Mouse (Mus musculus): ENCODE data around the gene Trim63. TPM values are rescaled to one million over a fixed set of nuclear protein-coding genes. Genes with fewer than 3 reads are reported as not detected.
"Not testable (repeated sequence)": the region's sequence is repeated elsewhere in the genome, so short reads cannot be mapped to it uniquely, and the experiment has no call there.

The Trim63 gene
- 1.4 and 1.7 TPM in 2 replicates for polyA plus RNA-seq (2015; fragmentation: Nextera tagmentation; extraction: Ambion mirVana)

DNA sequence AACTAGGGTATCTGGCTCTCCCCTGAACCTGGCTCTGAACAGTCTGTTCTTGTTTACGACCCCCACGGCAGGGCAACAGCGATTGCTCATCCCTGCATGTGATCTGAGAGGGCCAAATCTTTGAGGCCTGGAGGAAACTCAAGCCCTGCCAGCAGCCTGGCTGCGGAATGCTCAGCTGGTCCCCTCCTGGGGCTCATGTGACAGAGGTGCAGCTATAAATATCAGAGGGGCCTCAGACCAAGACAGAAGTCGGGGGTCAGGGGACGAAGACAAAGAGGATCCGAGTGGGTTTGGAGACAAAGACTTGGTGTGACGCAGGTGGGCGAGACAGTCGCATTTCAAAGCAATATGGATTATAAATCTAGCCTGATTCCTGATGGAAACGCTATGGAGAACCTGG lies at the start of gene Trim63:
TSS of gene Trim63 (plus strand) at position 245 of the 400 bp plus-strand sequence.
- no peaks in the 10 kb centered on the region for H3K27me3 ChIP-seq (replicated peaks; ENCODE audit: control insufficient read depth, insufficient read depth, low read length)
- H3K9ac ChIP-seq (ENCODE audit: low read depth, low read length), result no peak within 1 kb of the TSS
- no peak within 1 kb of the TSS for H3K4me3 ChIP-seq (ENCODE audit: low read depth, low read length)
- no peaks in the 10 kb centered on the region for H3K9me3 ChIP-seq (ENCODE audit: control insufficient read depth)
- no peaks in the 10 kb centered on the region for H3K36me3 ChIP-seq (ENCODE audit: control insufficient read depth, insufficient read depth)
- no peak within 1 kb of the TSS for H3K4me2 ChIP-seq (replicated peaks; ENCODE audit: low read depth)
- no peaks in the 10 kb centered on the region for H3K4me1 ChIP-seq (replicated peaks; ENCODE audit: control insufficient read depth, insufficient read depth, low read length)
- H3K27ac ChIP-seq (ENCODE audit: low read depth, low read length), result no peak within 1 kb of the TSS
- no peak for TF ChIP-seq CTCF (IDR thresholded peaks at IDR 0.05; ENCODE audit: low read depth)
- no peak for ATAC-seq
- 43% methylated on average over 11 of the region's 11 CpGs for WGBS

DNA sequence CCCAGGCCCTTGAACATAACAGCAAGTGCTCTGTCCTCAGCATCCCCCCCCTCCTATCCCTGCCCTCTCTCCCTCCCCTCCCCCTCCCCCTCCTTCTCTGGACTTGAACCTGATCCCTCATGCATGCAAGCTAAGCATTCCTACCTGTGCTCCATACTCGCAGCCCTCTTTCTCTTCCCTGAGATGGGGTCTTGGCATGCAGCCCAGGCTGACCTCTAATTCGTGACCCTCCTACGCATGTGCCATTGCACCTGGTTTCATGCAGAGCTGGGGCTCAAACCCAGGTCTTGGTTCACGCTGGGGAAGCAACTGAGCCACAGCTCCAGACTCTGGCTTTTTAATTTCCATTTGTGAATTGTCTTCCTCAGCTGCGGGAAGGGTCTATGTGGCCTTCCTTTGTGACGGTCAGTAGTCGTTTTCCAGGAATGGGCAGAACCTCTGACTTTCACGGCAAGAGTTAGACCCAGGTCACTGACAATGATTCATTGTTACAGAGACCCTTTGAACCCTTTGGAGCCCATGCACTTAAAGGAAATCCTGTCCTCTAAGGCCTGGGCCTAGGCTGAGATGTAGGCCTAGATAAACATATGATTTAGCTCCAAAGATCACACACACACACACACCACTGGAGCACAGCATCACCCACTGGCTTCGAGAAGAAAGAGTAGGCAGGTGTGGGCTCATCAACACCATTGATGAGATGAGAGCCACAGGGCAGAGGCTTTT lies 48.9 kb upstream of the Trim63 start:
- TF ChIP-seq CTCF (IDR thresholded peaks at IDR 0.05; ENCODE audit: low read depth), result 0 out of 2 replicates have a peak, but pooled peaks have one; percentile 16
- no peak for ATAC-seq
- Histone ChIP-seq H3K4me2 (replicated peaks; ENCODE audit: low read depth) (no peak overlapping the region), H3K4me1 (replicated peaks; ENCODE audit: control insufficient read depth, insufficient read depth, low read length) (0 out of 2 replicates have a peak, but pooled peaks cover 6% of the 10 kb centered on the region), H3K36me3 (ENCODE audit: control insufficient read depth, insufficient read depth) (no peaks in the 10 kb centered on the region), H3K27ac (ENCODE audit: low read depth, low read length) (no peak overlapping the region), H3K27me3 (replicated peaks; ENCODE audit: control insufficient read depth, insufficient read depth, low read length) (no peaks in the 10 kb centered on the region), H3K4me3 (ENCODE audit: low read depth, low read length) (no peak overlapping the region), H3K9me3 (ENCODE audit: control insufficient read depth) (peaks cover 4% of the 10 kb centered on the region; the same call in 1 of the 2 replicates), H3K9ac (ENCODE audit: low read depth, low read length) (no peak overlapping the region)
- 69% methylated on average over 9 of the region's 9 CpGs for WGBS

DNA sequence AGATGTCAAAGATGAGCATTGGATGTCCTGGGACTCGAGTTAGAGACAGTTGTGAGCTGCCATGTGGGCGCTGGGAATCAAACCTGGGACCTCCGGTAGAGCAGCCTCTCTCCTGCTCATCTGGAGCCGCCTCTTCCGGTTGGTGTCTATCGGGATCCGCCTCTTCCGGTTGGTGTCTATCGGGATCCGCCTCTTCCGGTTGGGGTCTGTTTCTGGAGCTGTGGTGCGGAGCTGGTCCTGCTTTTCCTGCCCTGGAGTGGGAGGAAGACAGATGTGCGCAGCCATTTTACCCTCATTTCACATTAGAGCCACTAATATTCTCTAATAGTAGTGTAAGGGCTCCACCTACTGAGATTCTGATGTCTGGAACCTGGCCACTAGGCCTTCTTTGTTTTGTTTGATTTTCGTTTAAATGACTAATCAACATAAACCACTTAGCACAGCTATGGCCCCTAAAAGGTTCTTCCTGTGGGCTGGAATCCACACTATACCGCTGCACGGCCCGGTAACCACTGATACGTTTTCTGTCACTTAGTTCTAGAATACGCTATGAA lies 46.7 kb upstream of the Trim63 start:
- H3K4me3 ChIP-seq (ENCODE audit: low read depth, low read length), result no peak overlapping the region
- H3K36me3 ChIP-seq (ENCODE audit: control insufficient read depth, insufficient read depth), result no peaks in the 10 kb centered on the region
- H3K9ac ChIP-seq (ENCODE audit: low read depth, low read length), result no peak overlapping the region
- no peak overlapping the region for H3K27ac ChIP-seq (ENCODE audit: low read depth, low read length)
- ATAC-seq, result no peak
- 0 out of 2 replicates have a peak, but pooled peaks cover 6% of the 10 kb centered on the region for H3K4me1 ChIP-seq (replicated peaks; ENCODE audit: control insufficient read depth, insufficient read depth, low read length)
- no peaks in the 10 kb centered on the region for H3K27me3 ChIP-seq (replicated peaks; ENCODE audit: control insufficient read depth, insufficient read depth, low read length)
- 83% methylated on average over 19 of the region's 19 CpGs for WGBS
- peak; percentile 24; the same call in 1 of the 2 replicates for TF ChIP-seq CTCF (IDR thresholded peaks at IDR 0.05; ENCODE audit: low read depth)
- no peak overlapping the region for H3K4me2 ChIP-seq (replicated peaks; ENCODE audit: low read depth)
- H3K9me3 ChIP-seq (ENCODE audit: control insufficient read depth), result peaks cover 4% of the 10 kb centered on the region; the same call in 1 of the 2 replicates

DNA sequence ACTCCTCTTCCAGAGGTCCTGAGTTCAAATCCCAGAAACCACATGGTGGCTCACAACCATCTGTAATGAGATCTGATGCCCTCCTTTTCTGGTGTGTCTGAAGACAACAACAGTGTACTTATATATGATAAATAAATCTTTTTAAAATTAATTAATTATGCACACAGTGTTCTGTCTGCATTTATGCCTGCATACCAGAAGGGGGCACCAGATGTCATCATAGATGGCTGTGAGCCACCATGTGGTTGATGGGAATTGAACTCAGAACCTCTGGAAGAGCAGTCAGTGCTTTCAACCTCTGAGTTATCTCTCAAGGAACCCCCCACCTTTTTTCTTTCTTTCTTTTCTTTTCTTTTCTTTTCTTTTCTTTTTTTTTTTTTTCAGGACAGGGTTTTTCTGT lies 45.3 kb upstream of the Trim63 start:
- not testable (repeated sequence) for H3K4me2 ChIP-seq (replicated peaks; ENCODE audit: low read depth); H3K9ac ChIP-seq (ENCODE audit: low read depth, low read length); H3K27ac ChIP-seq (ENCODE audit: low read depth, low read length); H3K27me3 ChIP-seq (replicated peaks; ENCODE audit: control insufficient read depth, insufficient read depth, low read length); H3K4me3 ChIP-seq (ENCODE audit: low read depth, low read length); H3K9me3 ChIP-seq (ENCODE audit: control insufficient read depth); H3K4me1 ChIP-seq (replicated peaks; ENCODE audit: control insufficient read depth, insufficient read depth, low read length); H3K36me3 ChIP-seq (ENCODE audit: control insufficient read depth, insufficient read depth); ATAC-seq
- TF ChIP-seq CTCF (IDR thresholded peaks at IDR 0.05; ENCODE audit: low read depth), result peak; percentile 58

DNA sequence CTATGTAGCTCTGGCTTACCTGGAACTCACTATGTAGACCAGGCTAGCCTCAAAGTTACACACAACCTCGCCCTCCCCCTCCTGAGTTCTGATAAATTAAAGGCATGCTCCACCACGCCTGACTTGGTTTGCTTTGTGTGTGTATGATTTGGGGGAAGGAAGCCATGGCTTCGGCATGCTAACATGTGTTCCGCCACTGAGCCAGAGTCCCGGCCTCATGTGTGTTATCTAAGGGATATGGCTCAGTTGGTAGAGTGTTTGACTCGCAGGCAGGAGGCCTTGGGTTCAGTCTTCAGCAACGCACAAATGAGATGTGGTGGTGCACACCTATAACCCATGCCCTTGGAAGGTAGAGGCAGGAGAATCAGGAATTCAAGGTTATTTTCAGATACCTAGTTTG lies 42.9 kb upstream of the Trim63 start:
- Histone ChIP-seq H3K36me3 (ENCODE audit: control insufficient read depth, insufficient read depth) (peaks cover 8% of the 10 kb centered on the region), H3K4me3 (ENCODE audit: low read depth, low read length) (no peak overlapping the region), H3K27me3 (replicated peaks; ENCODE audit: control insufficient read depth, insufficient read depth, low read length) (no peaks in the 10 kb centered on the region), H3K9ac (ENCODE audit: low read depth, low read length) (no peak overlapping the region), H3K4me1 (replicated peaks; ENCODE audit: control insufficient read depth, insufficient read depth, low read length) (0 out of 2 replicates have a peak, but pooled peaks cover 6% of the 10 kb centered on the region), H3K27ac (ENCODE audit: low read depth, low read length) (no peak overlapping the region), H3K9me3 (ENCODE audit: control insufficient read depth) (no peaks in the 10 kb centered on the region), H3K4me2 (replicated peaks; ENCODE audit: low read depth) (no peak overlapping the region)
- no peak for TF ChIP-seq CTCF (IDR thresholded peaks at IDR 0.05; ENCODE audit: low read depth)
- WGBS, result 86% methylated on average over 7 of the region's 7 CpGs
- no peak for ATAC-seq

DNA sequence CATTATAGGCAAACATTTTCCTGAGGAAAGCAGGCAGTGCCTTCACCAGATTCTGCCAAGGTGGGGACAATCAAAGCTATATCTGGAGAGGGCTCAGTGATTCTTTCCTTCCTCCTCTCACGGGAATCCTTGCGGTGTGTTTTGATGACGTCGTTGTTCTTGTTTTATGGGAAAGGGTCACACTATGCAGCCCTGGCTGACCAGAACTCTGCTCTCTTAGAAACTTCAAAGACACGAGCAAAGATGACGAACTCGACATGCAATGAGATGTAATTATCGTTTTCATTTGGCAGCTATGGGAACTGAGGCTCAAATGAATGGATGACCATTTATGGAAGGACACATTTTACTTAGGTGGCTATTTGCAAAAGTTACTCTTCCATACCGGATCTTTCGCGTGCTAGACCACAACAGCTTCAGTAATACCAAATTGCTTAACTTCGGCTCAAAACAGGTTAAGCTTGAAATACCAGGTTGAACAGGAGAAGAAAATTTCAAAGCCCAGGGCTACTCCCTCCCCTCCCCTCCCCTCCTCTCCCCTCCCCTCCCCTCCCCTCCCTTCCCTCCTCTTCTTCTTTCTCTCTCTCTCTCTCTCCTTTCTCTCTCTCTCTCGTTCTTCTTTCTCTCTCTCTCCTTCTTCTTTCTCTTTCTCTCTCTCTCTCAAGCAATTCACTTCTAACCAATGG lies 42.0 kb upstream of the Trim63 start:
- peak overlapping the region; percentile 13; the same call in 1 of the 2 replicates for H3K9ac ChIP-seq (ENCODE audit: low read depth, low read length)
- 0 out of 2 replicates have a peak, but pooled peaks have one; percentile 25 for ATAC-seq
- WGBS, result 13% methylated on average over 12 of the region's 13 CpGs
- no peak for TF ChIP-seq CTCF (IDR thresholded peaks at IDR 0.05; ENCODE audit: low read depth)
- H3K4me3 ChIP-seq (ENCODE audit: low read depth, low read length), result peak overlapping the region; percentile 13
- H3K9me3 ChIP-seq (ENCODE audit: control insufficient read depth), result no peaks in the 10 kb centered on the region
- peak overlapping the region; percentile 52 for H3K4me2 ChIP-seq (replicated peaks; ENCODE audit: low read depth)
- H3K4me1 ChIP-seq (replicated peaks; ENCODE audit: control insufficient read depth, insufficient read depth, low read length), result 0 out of 2 replicates have a peak, but pooled peaks cover 6% of the 10 kb centered on the region
- H3K36me3 ChIP-seq (ENCODE audit: control insufficient read depth, insufficient read depth), result peaks cover 15% of the 10 kb centered on the region
- H3K27ac ChIP-seq (ENCODE audit: low read depth, low read length), result no peak overlapping the region
- H3K27me3 ChIP-seq (replicated peaks; ENCODE audit: control insufficient read depth, insufficient read depth, low read length), result no peaks in the 10 kb centered on the region
